Mouse (Mus musculus) layer of hippocampus, adult 2 months (tissue): ENCODE results near the gene S1pr1. TPM values are rescaled to one million over a fixed set of nuclear protein-coding genes. Genes with fewer than 3 reads are reported as not detected.

Experiments used
- DNase-seq, 2 experiments: peaks; one replicate each; pipeline ENCODE4 v3.0.0; 2022; ENCODE audit warnings: low spot score in 2 of 2
- H3K27ac ChIP-seq: fragments of 200-600 bp; 2 replicates; pipeline ENCODE4 v1.8.1; 2022
- H3K4me3 ChIP-seq: fragments of 200-600 bp; 2 replicates; pipeline ENCODE4 v1.8.1; 2022; ENCODE audit warnings: mild to moderate bottlenecking
- CTCF ChIP-seq: fragments of 200-600 bp; conservative IDR thresholded peaks from 2 replicates; pipeline ENCODE4 v1.8.1; 2022; ENCODE audit warnings: antibody characterized with exemption, mild to moderate bottlenecking, moderate library complexity
- long read RNA-seq, 2 experiments: library from polyadenylated mRNA; stranded (forward); transcript quantifications; one replicate each; pipeline ENCODE4 v2.0.0; 2021; ENCODE audit warnings: borderline mapping rate in 2 of 2
- total RNA-seq, 2 experiments: library from RNA; stranded (reverse); gene quantifications; 2 replicates each; pipeline ENCODE4 v1.2.3; 2021

Gene S1pr1
- total RNA-seq: 100 to 1,000 TPM in 1 of 2 experiments, 10 to 100 TPM in 1; 92.8 to 108 TPM
- long read RNA-seq, experiment 1, transcript S1pr1-201 (2 exons, 3,046 nt): major isoform, 31 of 53 reads
- long read RNA-seq, experiment 1, partial matches to known transcripts: 0 of 53 reads
- long read RNA-seq, experiment 1, other reads (novel, unspliced or antisense): 22 of 53 reads
- long read RNA-seq, experiment 2, transcript S1pr1-201 (2 exons, 3,046 nt): major isoform, 41 of 64 reads
- long read RNA-seq, experiment 2, partial matches to known transcripts: 21 of 64 reads
- long read RNA-seq, experiment 2, other reads (novel, unspliced or antisense): 2 of 64 reads

- Histone ChIP-seq H3K27ac (peak within 1 kb of the TSS; percentile 94), H3K4me3 (peak within 1 kb of the TSS; percentile 54)
- peak; percentile 55 for TF ChIP-seq CTCF
- peak; percentile 43 to 74 for DNase-seq
Observed at GRCm38 (mm10) chr3:115714671-115715651, at the start of gene S1pr1. S1pr1 (minus strand) TSS chr3:115715072.

- DNase-seq: no peak
- H3K4me3 ChIP-seq: no peak overlapping the region
- TF ChIP-seq CTCF: no peak
- peak overlapping the region; percentile 36; the same call in 1 of the 2 replicates for H3K27ac ChIP-seq
Observed at GRCm38 (mm10) chr3:115763292-115763691, 48.4 kb upstream of the S1pr1 start.

- DNase-seq: no peak
- no peak for TF ChIP-seq CTCF
- Histone ChIP-seq H3K27ac (peak overlapping the region; percentile 36; the same call in 1 of the 2 replicates), H3K4me3 (no peak overlapping the region)
Observed at GRCm38 (mm10) chr3:115762841-115763240, 48.0 kb upstream of the S1pr1 start.

DNA sequence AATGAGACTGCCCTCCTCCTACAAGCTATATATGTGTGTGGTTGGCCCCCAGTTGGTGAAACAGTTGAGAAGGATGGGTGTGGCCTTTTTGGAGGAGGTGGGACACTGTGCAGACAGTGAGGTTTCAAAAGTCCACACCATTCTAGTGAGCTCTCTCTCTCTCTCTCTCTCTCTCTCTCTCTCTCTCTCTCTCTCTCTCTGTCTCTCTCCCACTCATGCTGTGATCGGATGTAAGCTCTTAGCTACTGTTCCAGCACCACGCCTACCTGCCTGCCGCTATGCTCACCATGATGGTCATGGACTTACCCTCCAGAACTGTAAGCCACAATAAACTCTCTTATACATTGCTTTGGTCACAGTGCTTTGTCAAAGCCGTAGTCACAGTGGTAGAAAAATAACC is 44.8 kb upstream of the S1pr1 start:
- no peak overlapping the region for H3K27ac ChIP-seq
- DNase-seq: no peak
- TF ChIP-seq CTCF: no peak
- no peak overlapping the region for H3K4me3 ChIP-seq

DNA sequence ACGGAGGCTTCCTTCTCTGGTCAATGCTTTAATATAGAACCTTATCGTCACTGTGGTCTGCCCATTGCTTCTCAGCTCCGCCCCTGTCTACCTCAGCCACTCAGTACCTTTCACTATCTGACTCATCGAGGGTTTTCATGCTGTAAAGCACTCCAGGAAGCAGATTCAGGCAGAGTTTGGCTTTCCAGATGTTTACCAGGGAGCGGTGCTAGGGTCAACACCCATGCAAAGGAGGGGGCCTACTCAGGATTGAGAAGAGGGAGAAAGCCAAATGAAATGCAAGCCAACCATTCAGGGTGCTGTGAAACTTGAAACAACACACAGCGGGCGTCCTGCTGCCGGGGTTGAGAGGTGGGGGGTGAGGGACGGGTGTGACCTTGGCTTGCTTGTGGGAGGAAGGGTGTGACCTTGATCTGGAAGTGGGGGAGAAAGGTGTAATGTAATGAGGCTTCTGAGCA is 43.6 kb upstream of the S1pr1 start:
- TF ChIP-seq CTCF: no peak
- Histone ChIP-seq H3K27ac (0 out of 2 replicates have a peak overlapping the region, but pooled peaks have one; percentile 25), H3K4me3 (no peak overlapping the region)
- DNase-seq: no peak

- no peak for TF ChIP-seq CTCF
- DNase-seq: no peak
- no peak overlapping the region for H3K27ac ChIP-seq
- H3K4me3 ChIP-seq: no peak overlapping the region
Observed at GRCm38 (mm10) chr3:115754466-115754865, 39.6 kb upstream of the S1pr1 start.

DNA sequence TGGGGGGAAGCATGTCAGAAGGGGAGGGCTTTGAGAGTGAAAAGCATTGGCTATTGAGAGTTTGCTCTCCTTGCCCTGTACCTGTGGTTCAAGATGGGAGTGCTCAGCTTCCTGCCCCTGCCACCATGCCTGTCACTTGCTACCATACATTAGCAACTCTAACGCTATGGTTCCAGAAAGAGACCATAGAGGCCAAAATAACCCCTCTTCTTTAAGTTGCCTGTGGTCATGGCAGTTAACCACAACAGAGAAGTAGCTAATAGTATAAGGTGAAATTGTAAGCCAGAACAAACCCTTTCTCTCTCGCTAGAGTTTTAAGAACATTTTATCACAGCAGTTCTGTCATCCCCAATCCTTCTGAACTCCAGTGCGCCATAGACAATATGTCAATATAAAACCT is 35.5 kb upstream of the S1pr1 start:
- DNase-seq: no peak
- no peak for TF ChIP-seq CTCF
- no peak overlapping the region for H3K27ac ChIP-seq
- no peak overlapping the region for H3K4me3 ChIP-seq

DNA sequence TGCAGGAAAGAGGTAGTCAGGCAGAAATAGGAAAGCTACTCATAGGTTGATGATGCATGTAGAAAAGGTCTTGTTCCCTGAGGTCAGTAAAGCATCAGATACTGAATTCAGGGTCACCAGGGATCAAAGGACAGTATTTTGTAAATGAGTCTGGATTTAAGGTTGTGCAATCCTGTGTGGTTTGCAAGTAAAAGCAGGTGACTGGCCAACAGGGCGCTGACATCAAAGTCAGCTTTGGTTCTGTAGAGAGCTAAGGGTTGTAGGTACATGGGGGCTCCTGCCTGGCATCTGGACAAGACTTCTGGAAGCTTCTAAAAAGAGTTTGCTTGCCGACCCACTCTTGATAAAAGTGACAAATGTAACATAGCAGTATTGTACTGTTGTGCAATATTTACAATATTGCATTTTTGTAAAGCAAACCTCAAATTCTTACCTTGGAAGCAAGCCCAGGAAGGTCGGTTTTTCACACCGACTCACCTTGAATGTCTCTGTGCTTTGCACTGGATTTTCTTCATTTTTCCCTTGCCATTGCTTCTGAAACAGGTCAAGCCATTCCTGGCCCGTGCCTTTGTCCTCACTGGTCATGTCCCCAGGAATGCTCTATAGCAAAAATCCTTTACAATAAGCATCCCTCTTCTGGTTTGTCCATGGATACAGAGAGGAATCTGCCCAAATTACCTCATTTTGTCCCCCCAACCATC is 33.6 kb upstream of the S1pr1 start:
- no peak for DNase-seq
- H3K4me3 ChIP-seq: no peak overlapping the region
- TF ChIP-seq CTCF: no peak
- no peak overlapping the region for H3K27ac ChIP-seq

DNA sequence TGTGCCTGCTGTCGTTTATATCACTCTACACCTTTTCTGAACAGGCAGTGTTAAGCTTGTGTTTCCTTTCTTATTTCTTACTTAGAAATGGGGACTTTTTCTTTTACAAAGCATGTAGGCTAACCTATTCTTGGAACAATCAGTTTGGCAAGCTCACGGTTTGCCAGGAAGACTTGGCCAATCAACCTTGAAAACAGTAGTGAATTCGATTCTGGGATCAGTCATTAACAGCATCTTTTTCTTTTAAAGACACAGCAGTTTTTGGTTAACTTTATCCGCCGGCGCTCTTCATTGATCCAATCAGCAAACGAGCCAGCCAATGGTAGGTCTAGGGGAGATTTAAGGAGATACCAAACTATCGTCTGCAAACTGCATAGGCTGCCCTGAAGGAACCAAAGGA is 31.6 kb upstream of the S1pr1 start:
- DNase-seq: no peak
- H3K4me3 ChIP-seq: no peak overlapping the region
- H3K27ac ChIP-seq: no peak overlapping the region
- no peak for TF ChIP-seq CTCF

GRCm38 (mm10) chr3:115745088-115745487 is 30.2 kb upstream of the S1pr1 start:
- DNase-seq: no peak
- Histone ChIP-seq H3K4me3 (no peak overlapping the region), H3K27ac (no peak overlapping the region)
- no peak for TF ChIP-seq CTCF

GRCm38 (mm10) chr3:115738524-115738923 is 23.7 kb upstream of the S1pr1 start:
- DNase-seq: no peak
- Histone ChIP-seq H3K4me3 (no peak overlapping the region), H3K27ac (0 out of 2 replicates have a peak overlapping the region, but pooled peaks have one; percentile 24)
- no peak for TF ChIP-seq CTCF

GRCm38 (mm10) chr3:115737785-115738318 is 23.0 kb upstream of the S1pr1 start:
- no peak for TF ChIP-seq CTCF

More at GRCm38 (mm10) chr3:115737785-115738318, 23.0 kb upstream of the S1pr1 start:
- peak; percentile 14 to 20 for DNase-seq
- Histone ChIP-seq H3K27ac (peak overlapping the region; percentile 40), H3K4me3 (no peak overlapping the region)
